Mouse (Mus musculus): Measurements from ENCODE around the gene Zfp263. TPM values are rescaled to one million over a fixed set of nuclear protein-coding genes. Genes with fewer than 3 reads are reported as not detected.

The Zfp263 gene
- total and polyA plus RNA-seq, 3 experiments: 20.7 to 50.7 (median 43.3) TPM

DNA sequence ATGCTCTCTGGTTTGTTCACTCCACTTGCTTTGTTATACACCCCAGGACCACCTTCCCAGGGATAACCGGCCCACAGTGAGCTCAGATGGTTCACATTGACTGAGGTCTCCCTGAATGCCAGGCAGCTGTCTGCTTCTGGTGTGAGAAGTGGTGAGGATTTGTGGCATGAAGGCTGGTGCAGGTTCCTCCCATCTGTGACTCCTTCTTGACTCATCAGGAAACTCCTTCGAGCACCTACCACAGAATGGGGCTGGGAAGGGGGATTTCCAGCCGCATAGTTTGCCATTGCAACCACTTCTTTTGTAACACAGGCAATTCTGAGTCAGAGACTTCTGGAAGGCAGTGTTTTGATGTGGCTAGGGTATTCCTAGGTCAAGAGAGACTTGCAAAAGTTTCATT is 20.7 kb upstream of the Zfp263 start:
- ATAC-seq (ENCODE audit: extremely low read depth, insufficient number of reproducible peaks, low FRiP score, poor library complexity, severe bottlenecking): no peak
- Histone ChIP-seq H3K36me3 (replicated peaks) (no peaks in the 10 kb centered on the region), H3K4me3 (ENCODE audit: low read depth, low read length) (no peak overlapping the region), H3K27me3 (ENCODE audit: insufficient read depth, low read length) (peaks cover 4% of the 10 kb centered on the region; the same call in 1 of the 2 replicates), H3K4me1 (ENCODE audit: insufficient read depth, low read depth, low read length) (no peaks in the 10 kb centered on the region), H3K9me3 (replicated peaks) (no peaks in the 10 kb centered on the region)
- TF ChIP-seq GATA2 (IDR thresholded peaks at IDR 0.05; ENCODE audit: borderline replicate concordance, low read depth, low read length) (no peak), GATA1 (IDR thresholded peaks at IDR 0.05; ENCODE audit: borderline replicate concordance, low read length) (no peak), POLR2AphosphoS5 (IDR thresholded peaks at IDR 0.05; ENCODE audit: insufficient replicate concordance, low read depth, low read length) (no peak), CTCF (IDR thresholded peaks at IDR 0.05; ENCODE audit: low read depth, low read length) (no peak), TAL1 (conservative IDR thresholded peaks at IDR 0.05; ENCODE audit: low read depth, low read length) (no peak)
- no peak for DNase-seq (ENCODE audit: low spot score)

DNA sequence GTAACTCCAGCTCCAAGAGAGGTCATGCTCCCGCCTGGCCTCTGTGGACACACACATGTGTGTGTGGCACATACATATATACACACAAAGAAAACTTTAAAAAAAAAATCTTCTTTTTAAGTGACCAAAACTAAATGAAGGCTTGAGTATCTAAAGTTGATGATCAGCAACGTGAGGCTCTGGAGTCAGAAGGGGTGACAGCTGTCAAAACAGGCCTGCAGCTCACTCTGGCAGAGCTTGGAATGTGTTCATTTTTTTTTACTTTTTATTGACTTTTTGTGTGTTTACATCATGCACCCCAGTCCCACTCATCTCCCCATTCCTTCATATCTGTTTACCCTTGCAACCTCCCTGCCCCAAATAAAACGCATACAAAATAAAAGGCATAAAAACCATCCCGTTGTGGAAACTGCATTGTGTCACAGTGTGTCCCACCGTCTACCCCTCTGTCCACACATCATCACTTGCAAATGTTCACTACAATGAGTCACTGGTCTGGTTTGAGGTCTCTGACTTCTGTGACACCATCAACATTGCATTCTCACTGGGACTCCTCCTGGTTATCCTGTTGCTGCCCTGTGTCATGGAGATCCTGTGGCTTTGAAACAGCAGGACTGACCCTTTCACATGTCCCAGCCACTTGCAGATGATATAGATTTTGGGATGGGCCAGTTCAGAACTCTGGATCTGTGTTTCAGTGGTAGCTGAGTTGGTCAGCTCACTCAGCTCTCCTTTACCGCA is 15.7 kb upstream of the Zfp263 start:
- H3K4me1 ChIP-seq (ENCODE audit: insufficient read depth, low read depth, low read length): peaks cover 4% of the 10 kb centered on the region; the same call in 1 of the 2 replicates
- no peak for TF ChIP-seq TAL1 (conservative IDR thresholded peaks at IDR 0.05; ENCODE audit: low read depth, low read length)
- TF ChIP-seq GATA1 (IDR thresholded peaks at IDR 0.05; ENCODE audit: borderline replicate concordance, low read length): no peak
- no peak for TF ChIP-seq GATA2 (IDR thresholded peaks at IDR 0.05; ENCODE audit: borderline replicate concordance, low read depth, low read length)
- TF ChIP-seq CTCF (IDR thresholded peaks at IDR 0.05; ENCODE audit: low read depth, low read length): no peak
- no peak for TF ChIP-seq POLR2AphosphoS5 (IDR thresholded peaks at IDR 0.05; ENCODE audit: insufficient replicate concordance, low read depth, low read length)
- H3K27me3 ChIP-seq (ENCODE audit: insufficient read depth, low read length): peaks cover 6% of the 10 kb centered on the region; the same call in 1 of the 2 replicates
- H3K9me3 ChIP-seq (replicated peaks): no peaks in the 10 kb centered on the region
- no peak overlapping the region for H3K4me3 ChIP-seq (ENCODE audit: low read depth, low read length)
- DNase-seq (ENCODE audit: low spot score): no peak
- ATAC-seq (ENCODE audit: extremely low read depth, insufficient number of reproducible peaks, low FRiP score, poor library complexity, severe bottlenecking): no peak
- H3K36me3 ChIP-seq (replicated peaks): no peaks in the 10 kb centered on the region

DNA sequence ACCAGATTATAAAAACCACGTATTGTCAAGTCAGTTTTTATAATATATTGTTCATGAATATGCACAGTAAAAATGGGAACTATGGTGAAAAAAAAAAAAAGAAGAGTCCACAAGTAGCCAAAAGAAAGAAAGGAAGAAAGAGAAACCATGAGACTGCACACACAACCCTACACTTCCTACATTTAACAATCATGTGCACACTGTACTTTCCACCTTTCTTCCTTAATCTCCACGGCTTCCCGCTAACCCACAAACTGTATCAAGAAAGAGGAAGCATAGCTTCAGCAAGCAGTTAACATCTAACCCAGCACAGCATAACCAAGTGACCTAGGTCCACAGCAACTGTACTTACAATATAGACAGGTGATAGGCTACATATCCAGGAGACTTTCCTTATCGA is 11.3 kb upstream of the Zfp263 start:
- TF ChIP-seq CTCF (IDR thresholded peaks at IDR 0.05; ENCODE audit: low read depth, low read length): no peak
- no peak for TF ChIP-seq GATA2 (IDR thresholded peaks at IDR 0.05; ENCODE audit: borderline replicate concordance, low read depth, low read length)
- TF ChIP-seq POLR2AphosphoS5 (IDR thresholded peaks at IDR 0.05; ENCODE audit: insufficient replicate concordance, low read depth, low read length): no peak
- no peak for TF ChIP-seq TAL1 (conservative IDR thresholded peaks at IDR 0.05; ENCODE audit: low read depth, low read length)
- no peak for TF ChIP-seq GATA1 (IDR thresholded peaks at IDR 0.05; ENCODE audit: borderline replicate concordance, low read length)
- peak; percentile 54 for ATAC-seq (ENCODE audit: extremely low read depth, insufficient number of reproducible peaks, low FRiP score, poor library complexity, severe bottlenecking)
- Histone ChIP-seq H3K36me3 (replicated peaks) (no peaks in the 10 kb centered on the region), H3K9me3 (replicated peaks) (no peaks in the 10 kb centered on the region), H3K27me3 (ENCODE audit: insufficient read depth, low read length) (peaks cover 6% of the 10 kb centered on the region), H3K4me3 (ENCODE audit: low read depth, low read length) (no peak overlapping the region), H3K4me1 (ENCODE audit: insufficient read depth, low read depth, low read length) (peaks cover 4% of the 10 kb centered on the region; the same call in 1 of the 2 replicates)
- no peak for DNase-seq (ENCODE audit: low spot score)

DNA sequence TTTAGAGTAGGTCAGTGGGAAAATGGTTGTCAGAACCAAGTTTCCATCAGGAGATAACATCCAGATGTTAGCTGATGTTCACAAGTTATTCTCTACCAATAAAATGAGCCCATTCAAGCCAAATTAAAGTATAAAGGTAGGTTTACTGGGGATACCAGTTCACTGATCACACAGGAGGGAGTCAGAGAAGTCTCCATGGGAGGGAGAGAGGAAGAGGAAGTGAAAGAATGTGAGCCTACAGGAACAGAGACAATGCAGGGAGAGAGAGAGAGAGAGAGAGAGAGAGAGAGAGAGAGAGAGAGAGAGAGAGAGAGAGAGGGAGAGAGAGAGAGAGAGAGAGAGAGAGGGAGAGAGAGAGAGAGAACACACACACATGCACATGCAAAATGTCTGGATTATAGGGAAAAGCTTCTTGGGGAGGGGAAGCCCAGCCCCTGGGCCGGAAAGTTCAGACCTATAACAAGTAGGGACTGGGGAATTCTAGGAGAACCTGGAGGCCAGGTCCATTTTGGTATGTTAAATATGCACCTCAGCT is 10.6 kb upstream of the Zfp263 start:
- TF ChIP-seq CTCF (IDR thresholded peaks at IDR 0.05; ENCODE audit: low read depth, low read length): no peak
- no peak for TF ChIP-seq POLR2AphosphoS5 (IDR thresholded peaks at IDR 0.05; ENCODE audit: insufficient replicate concordance, low read depth, low read length)
- TF ChIP-seq TAL1 (conservative IDR thresholded peaks at IDR 0.05; ENCODE audit: low read depth, low read length): no peak
- no peak for TF ChIP-seq GATA2 (IDR thresholded peaks at IDR 0.05; ENCODE audit: borderline replicate concordance, low read depth, low read length)
- no peak for TF ChIP-seq GATA1 (IDR thresholded peaks at IDR 0.05; ENCODE audit: borderline replicate concordance, low read length)
- H3K36me3 ChIP-seq (replicated peaks): no peaks in the 10 kb centered on the region
- no peak for ATAC-seq (ENCODE audit: extremely low read depth, insufficient number of reproducible peaks, low FRiP score, poor library complexity, severe bottlenecking)
- H3K27me3 ChIP-seq (ENCODE audit: insufficient read depth, low read length): peaks cover 6% of the 10 kb centered on the region
- H3K4me3 ChIP-seq (ENCODE audit: low read depth, low read length): no peak overlapping the region
- peaks cover 4% of the 10 kb centered on the region; the same call in 1 of the 2 replicates for H3K4me1 ChIP-seq (ENCODE audit: insufficient read depth, low read depth, low read length)
- no peaks in the 10 kb centered on the region for H3K9me3 ChIP-seq (replicated peaks)
- no peak for DNase-seq (ENCODE audit: low spot score)

DNA sequence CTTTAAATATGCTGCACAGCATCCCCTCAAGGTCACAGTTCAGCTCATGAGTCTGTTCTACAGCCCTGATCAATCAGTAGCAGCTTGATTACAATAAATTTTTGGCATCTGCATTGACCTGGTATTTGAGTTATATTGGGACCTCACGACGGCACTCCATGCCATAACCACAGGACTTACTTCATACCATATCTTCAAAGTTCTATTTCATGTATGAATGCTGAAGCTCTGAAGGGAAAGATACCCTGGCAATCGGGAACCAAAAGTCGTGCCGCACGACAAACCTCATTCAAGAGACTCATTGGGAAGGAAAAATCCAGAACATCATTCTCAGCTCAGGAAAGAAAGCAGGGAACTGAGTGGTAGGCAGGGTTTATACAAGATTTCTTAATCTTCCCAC is 1.4 kb upstream of the Zfp263 start:
- H3K4me3 ChIP-seq (ENCODE audit: low read depth, low read length): no peak overlapping the region
- peaks cover 28% of the 10 kb centered on the region for H3K4me1 ChIP-seq (ENCODE audit: insufficient read depth, low read depth, low read length)
- H3K36me3 ChIP-seq (replicated peaks): peaks cover 25% of the 10 kb centered on the region
- TF ChIP-seq CTCF (IDR thresholded peaks at IDR 0.05; ENCODE audit: low read depth, low read length) (no peak), TAL1 (conservative IDR thresholded peaks at IDR 0.05; ENCODE audit: low read depth, low read length) (no peak), POLR2AphosphoS5 (IDR thresholded peaks at IDR 0.05; ENCODE audit: insufficient replicate concordance, low read depth, low read length) (no peak), GATA1 (IDR thresholded peaks at IDR 0.05; ENCODE audit: borderline replicate concordance, low read length) (no peak), GATA2 (IDR thresholded peaks at IDR 0.05; ENCODE audit: borderline replicate concordance, low read depth, low read length) (no peak)
- ATAC-seq (ENCODE audit: extremely low read depth, insufficient number of reproducible peaks, low FRiP score, poor library complexity, severe bottlenecking): no peak
- H3K9me3 ChIP-seq (replicated peaks): peaks cover 3% of the 10 kb centered on the region; the same call in 1 of the 2 replicates
- H3K27me3 ChIP-seq (ENCODE audit: insufficient read depth, low read length): peaks cover 2% of the 10 kb centered on the region; the same call in 1 of the 2 replicates
- DNase-seq (ENCODE audit: low spot score): no peak

DNA sequence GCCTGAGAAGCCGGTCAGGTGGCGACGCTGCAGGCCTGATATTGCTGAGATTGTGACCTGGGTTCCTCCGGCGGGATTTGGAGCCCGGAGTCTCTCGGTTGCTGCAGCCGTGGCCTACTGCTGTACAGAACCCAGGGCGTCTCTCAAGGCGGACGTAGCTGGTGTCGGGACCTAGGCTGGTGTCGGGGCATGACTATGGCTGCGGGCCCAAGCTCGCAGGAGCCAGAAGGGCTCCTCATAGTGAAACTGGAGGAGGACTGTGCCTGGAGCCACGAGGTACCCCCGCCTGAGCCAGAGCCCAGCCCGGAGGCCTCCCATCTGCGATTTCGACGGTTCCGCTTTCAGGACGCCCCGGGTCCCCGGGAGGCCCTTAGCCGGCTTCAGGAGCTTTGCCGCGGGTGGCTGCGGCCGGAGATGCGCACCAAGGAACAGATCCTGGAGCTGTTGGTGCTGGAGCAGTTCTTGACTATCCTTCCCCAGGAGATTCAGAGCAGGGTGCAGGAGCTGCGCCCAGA is 350 bp downstream of the Zfp263 start:
- ATAC-seq (ENCODE audit: extremely low read depth, insufficient number of reproducible peaks, low FRiP score, poor library complexity, severe bottlenecking): no peak
- Histone ChIP-seq H3K27me3 (ENCODE audit: insufficient read depth, low read length) (peaks cover 2% of the 10 kb centered on the region; the same call in 1 of the 2 replicates), H3K4me1 (ENCODE audit: insufficient read depth, low read depth, low read length) (peaks cover 28% of the 10 kb centered on the region), H3K36me3 (replicated peaks) (peaks cover 41% of the 10 kb centered on the region), H3K9me3 (replicated peaks) (peaks cover 15% of the 10 kb centered on the region), H3K4me3 (ENCODE audit: low read depth, low read length) (peak overlapping the region; percentile 85)
- TF ChIP-seq TAL1 (conservative IDR thresholded peaks at IDR 0.05; ENCODE audit: low read depth, low read length) (no peak), GATA1 (IDR thresholded peaks at IDR 0.05; ENCODE audit: borderline replicate concordance, low read length) (no peak), GATA2 (IDR thresholded peaks at IDR 0.05; ENCODE audit: borderline replicate concordance, low read depth, low read length) (no peak), CTCF (IDR thresholded peaks at IDR 0.05; ENCODE audit: low read depth, low read length) (no peak), POLR2AphosphoS5 (IDR thresholded peaks at IDR 0.05; ENCODE audit: insufficient replicate concordance, low read depth, low read length) (no peak)
- DNase-seq (ENCODE audit: low spot score): peak; percentile 13

All from G1E (cell line).